Mouse (Mus musculus) liver, embryonic 16.5 days (tissue): ENCODE results near the gene Ltbp4. TPM values are rescaled to one million over a fixed set of nuclear protein-coding genes. Genes with fewer than 3 reads are reported as not detected.

ENCODE experiments used
- ATAC-seq: fragments of 200-750 bp; cut with Nextera tagmentation; 2 replicates; pipeline ENCODE4 v1.8.0; 2017; ENCODE audit warnings: low read depth, mild to moderate bottlenecking, moderate number of reproducible peaks, moderate library complexity
- H3K27ac ChIP-seq: fragments of 300-500 bp; sonication (generic); 2 replicates; pipeline ENCODE4 v1.5.1; 2014; ENCODE audit warnings: mild to moderate bottlenecking, low read length
- H3K27me3 ChIP-seq: fragments of 300-500 bp; sonication (generic); 2 replicates; pipeline ENCODE4 v1.6.1; 2014; ENCODE audit warnings: low read depth, low read length, mixed read lengths; ENCODE audit not compliant: control insufficient read depth, insufficient read depth
- H3K36me3 ChIP-seq: fragments of 300-500 bp; sonication (generic); 2 replicates; pipeline ENCODE4 v1.6.1; 2014; ENCODE audit warnings: mild to moderate bottlenecking; ENCODE audit not compliant: control insufficient read depth, insufficient read depth
- H3K4me1 ChIP-seq: fragments of 300-500 bp; sonication (generic); 2 replicates; pipeline ENCODE4 v1.6.1; 2014; ENCODE audit warnings: low read depth, low read length, mixed read lengths; ENCODE audit not compliant: control insufficient read depth
- H3K4me2 ChIP-seq: fragments of 300-500 bp; sonication (generic); 2 replicates; pipeline ENCODE4 v1.6.1; 2014; ENCODE audit warnings: low read depth, low read length, mixed read lengths
- H3K4me3 ChIP-seq: fragments of 300-500 bp; sonication (generic); 2 replicates; pipeline ENCODE4 v1.5.1; 2014; ENCODE audit warnings: low read depth, mild to moderate bottlenecking, low read length
- H3K9ac ChIP-seq: fragments of 300-500 bp; sonication (generic); 2 replicates; pipeline ENCODE4 v1.6.1; 2014; ENCODE audit warnings: low read depth, low read length
- H3K9me3 ChIP-seq: fragments of 300-500 bp; sonication (generic); replicated peaks from 2 replicates; pipeline ENCODE4 v1.6.1; 2016; ENCODE audit warnings: low read length; ENCODE audit not compliant: control insufficient read depth
- WGBS: fragments of 180-500 bp; shearing (Covaris S2); extraction: QIAGEN DNeasy Blood & Tissue Kit; methylation state at CpG from one replicate; pipeline ENCODE4 v1.1.7; 2014; ENCODE audit not compliant: insufficient replicate concordance; 5-methylcytosine and 5-hydroxymethylcytosine counted together
- polyA plus RNA-seq: library from polyadenylated mRNA; unstranded; fragments of >200 nt; fragmentation: Nextera tagmentation; extraction: Ambion mirVana; gene quantifications from 2 replicates; pipeline ENCODE4 v1.2.1, GENCODE M21; 2015

The Ltbp4 gene
- polyA plus RNA-seq, 1 experiment from 2014 or later = 7.6 TPM

GRCm38 (mm10) chr7:27271423-27271822, 66.1 kb downstream of the Ltbp4 start:
- no peak overlapping the region for H3K4me2 ChIP-seq
- no peaks in the 10 kb centered on the region for H3K27me3 ChIP-seq
- H3K4me1 ChIP-seq = no peaks in the 10 kb centered on the region
- H3K9ac ChIP-seq = no peak overlapping the region
- 77% methylated on average over 8 of the region's 8 CpGs for WGBS
- no peak for ATAC-seq
- no peaks in the 10 kb centered on the region for H3K36me3 ChIP-seq
- H3K27ac ChIP-seq = no peak overlapping the region
- 0 out of 2 replicates have a peak, but pooled peaks cover 2% of the 10 kb centered on the region for H3K9me3 ChIP-seq
- H3K4me3 ChIP-seq = no peak overlapping the region

- Histone ChIP-seq H3K27me3 (no peaks in the 10 kb centered on the region), H3K36me3 (no peaks in the 10 kb centered on the region), H3K4me2 (no peak overlapping the region), H3K4me1 (no peaks in the 10 kb centered on the region), H3K9ac (no peak overlapping the region), H3K9me3 (0 out of 2 replicates have a peak, but pooled peaks cover 2% of the 10 kb centered on the region), H3K4me3 (no peak overlapping the region), H3K27ac (no peak overlapping the region)
- WGBS = 69% methylated on average over 20 of the region's 20 CpGs
- ATAC-seq = no peak
These were observed 70.9 kb downstream of the Ltbp4 start for GRCm38 (mm10) chr7:27266515-27267128.

- no peaks in the 10 kb centered on the region for H3K36me3 ChIP-seq
- no peak overlapping the region for H3K27ac ChIP-seq
- H3K4me2 ChIP-seq = no peak overlapping the region
- 73% methylated on average over 12 of the region's 12 CpGs for WGBS
- no peak for ATAC-seq
- peaks cover 2% of the 10 kb centered on the region; the same call in 1 of the 2 replicates for H3K27me3 ChIP-seq
- no peaks in the 10 kb centered on the region for H3K4me1 ChIP-seq
- H3K9me3 ChIP-seq = 0 out of 2 replicates have a peak, but pooled peaks cover 1% of the 10 kb centered on the region
- no peak overlapping the region for H3K9ac ChIP-seq
- H3K4me3 ChIP-seq = no peak overlapping the region
These were observed 72.7 kb downstream of the Ltbp4 start for GRCm38 (mm10) chr7:27264761-27265160.

GRCm38 (mm10) chr7:27261888-27262287, 75.6 kb downstream of the Ltbp4 start:
- H3K27ac ChIP-seq = no peak overlapping the region
- H3K4me1 ChIP-seq = peaks cover 20% of the 10 kb centered on the region
- H3K9me3 ChIP-seq = no peaks in the 10 kb centered on the region
- 60% methylated on average over 6 of the region's 6 CpGs for WGBS
- no peak overlapping the region for H3K4me3 ChIP-seq
- no peaks in the 10 kb centered on the region for H3K36me3 ChIP-seq
- H3K4me2 ChIP-seq = no peak overlapping the region
- H3K9ac ChIP-seq = no peak overlapping the region
- ATAC-seq = no peak
- peaks cover 4% of the 10 kb centered on the region; the same call in 1 of the 2 replicates for H3K27me3 ChIP-seq

- WGBS = 39% methylated on average over 7 of the region's 7 CpGs
These were observed 76.6 kb downstream of the Ltbp4 start for GRCm38 (mm10) chr7:27260856-27261255.

GRCm38 (mm10) chr7:27259771-27260170, 77.7 kb downstream of the Ltbp4 start:
- peaks cover 25% of the 10 kb centered on the region for H3K4me1 ChIP-seq
- ATAC-seq = no peak
- H3K36me3 ChIP-seq = no peaks in the 10 kb centered on the region
- H3K4me2 ChIP-seq = no peak overlapping the region; the same call in 1 of the 2 replicates
- no peaks in the 10 kb centered on the region for H3K9me3 ChIP-seq
- H3K27me3 ChIP-seq = peaks cover 4% of the 10 kb centered on the region; the same call in 1 of the 2 replicates
- H3K4me3 ChIP-seq = peak overlapping the region; percentile 72; the same call in 1 of the 2 replicates
- H3K9ac ChIP-seq = no peak overlapping the region
- no peak overlapping the region for H3K27ac ChIP-seq
- WGBS = 42% methylated on average over 5 of the region's 5 CpGs

More at GRCm38 (mm10) chr7:27260856-27261255, 76.6 kb downstream of the Ltbp4 start:
- no peaks in the 10 kb centered on the region for H3K36me3 ChIP-seq
- no peak overlapping the region for H3K4me2 ChIP-seq
- peaks cover 4% of the 10 kb centered on the region; the same call in 1 of the 2 replicates for H3K27me3 ChIP-seq
- H3K9ac ChIP-seq = no peak overlapping the region
- no peak overlapping the region for H3K27ac ChIP-seq
- no peak overlapping the region for H3K4me3 ChIP-seq
- no peak for ATAC-seq
- no peaks in the 10 kb centered on the region for H3K9me3 ChIP-seq
- peaks cover 20% of the 10 kb centered on the region for H3K4me1 ChIP-seq

- H3K4me3 ChIP-seq = peak overlapping the region; percentile 72
- H3K9ac ChIP-seq = peak overlapping the region; percentile 73
- H3K9me3 ChIP-seq = no peaks in the 10 kb centered on the region
- H3K4me2 ChIP-seq = peak overlapping the region; percentile 99
- H3K27me3 ChIP-seq = peaks cover 4% of the 10 kb centered on the region; the same call in 1 of the 2 replicates
- no peak for ATAC-seq
- H3K36me3 ChIP-seq = no peaks in the 10 kb centered on the region
- H3K4me1 ChIP-seq = peaks cover 27% of the 10 kb centered on the region
- no peak overlapping the region for H3K27ac ChIP-seq
- WGBS = 18% methylated on average over 9 of the region's 9 CpGs
These were observed 78.2 kb downstream of the Ltbp4 start for GRCm38 (mm10) chr7:27259271-27259721.

GRCm38 (mm10) chr7:27258205-27258899, 79.1 kb downstream of the Ltbp4 start, which contains the start of gene Numbl:
TSS of gene Numbl (plus strand) at chr7:27258433.
- Histone ChIP-seq H3K4me3 (peak within 1 kb of the TSS; percentile 72), H3K36me3 (no peaks in the 10 kb centered on the region), H3K9me3 (no peaks in the 10 kb centered on the region), H3K4me2 (peak within 1 kb of the TSS; percentile 99), H3K9ac (peak within 1 kb of the TSS; percentile 73), H3K27ac (peak within 1 kb of the TSS; percentile 60), H3K4me1 (peaks cover 27% of the 10 kb centered on the region), H3K27me3 (peaks cover 4% of the 10 kb centered on the region; the same call in 1 of the 2 replicates)
- peak; percentile 89 for ATAC-seq
- WGBS = under 1% methylated on average over 41 of the region's 47 CpGs

GRCm38 (mm10) chr7:27257852-27258204, 79.7 kb downstream of the Ltbp4 start:
- H3K4me2 ChIP-seq = peak overlapping the region; percentile 99
- peak overlapping the region; percentile 72 for H3K4me3 ChIP-seq
- no peak for ATAC-seq
- no peaks in the 10 kb centered on the region for H3K9me3 ChIP-seq
- peak overlapping the region; percentile 60 for H3K27ac ChIP-seq
- peaks cover 27% of the 10 kb centered on the region for H3K4me1 ChIP-seq
- H3K36me3 ChIP-seq = no peaks in the 10 kb centered on the region
- peak overlapping the region; percentile 58 for H3K9ac ChIP-seq
- WGBS = 13% methylated on average over 5 of the region's 6 CpGs
- H3K27me3 ChIP-seq = peaks cover 4% of the 10 kb centered on the region; the same call in 1 of the 2 replicates
